Mouse (Mus musculus): Measurements from ENCODE around the gene Kmt2c. TPM values are rescaled to one million over a fixed set of nuclear protein-coding genes. Genes with fewer than 3 reads are reported as not detected.
"Not testable (repeated sequence)": the region's sequence is repeated elsewhere in the genome, so short reads cannot be mapped to it uniquely, and the experiment has no call there.

Kmt2c gene
- polyA plus RNA-seq, 1 experiment from 2014 or later = 7.0 TPM

DNA sequence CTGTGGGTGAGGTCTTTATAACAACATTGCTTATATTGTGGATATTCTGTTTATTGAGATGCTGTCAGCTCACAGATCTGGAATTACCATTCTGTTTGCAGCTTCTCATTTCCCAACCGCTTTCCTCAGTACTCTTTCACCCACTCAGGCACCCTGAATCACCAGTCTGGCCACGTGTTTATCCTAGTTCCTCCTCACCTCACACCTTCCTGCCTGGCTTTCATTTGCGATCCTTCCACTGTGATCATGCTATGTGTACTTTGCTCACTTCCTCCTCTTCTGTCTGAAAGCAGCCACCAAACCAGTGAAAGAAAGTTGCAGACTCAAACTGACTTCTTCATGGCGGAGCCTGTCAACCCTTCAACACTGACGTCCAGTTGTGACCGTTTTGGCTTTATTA lies 255.5 kb downstream of the Kmt2c start:
- no peak overlapping the region for H3K9ac ChIP-seq (ENCODE audit: low read depth, low read length)
- no peaks in the 10 kb centered on the region for H3K9me3 ChIP-seq (ENCODE audit: control insufficient read depth)
- no peak overlapping the region for H3K4me2 ChIP-seq (replicated peaks; ENCODE audit: low read depth)
- 0 out of 2 replicates have a peak overlapping the region, but pooled peaks have one; percentile 7 for H3K27ac ChIP-seq (ENCODE audit: low read depth, low read length)
- ATAC-seq = peak; percentile 85
- H3K27me3 ChIP-seq (replicated peaks; ENCODE audit: control insufficient read depth, insufficient read depth, low read length) = no peaks in the 10 kb centered on the region
- 0 out of 2 replicates have a peak, but pooled peaks cover 4% of the 10 kb centered on the region for H3K36me3 ChIP-seq (ENCODE audit: control insufficient read depth, insufficient read depth)
- H3K4me3 ChIP-seq (ENCODE audit: low read depth, low read length) = no peak overlapping the region
- TF ChIP-seq CTCF (IDR thresholded peaks at IDR 0.05; ENCODE audit: low read depth) = no peak
- H3K4me1 ChIP-seq (replicated peaks; ENCODE audit: control insufficient read depth, insufficient read depth, low read length) = no peaks in the 10 kb centered on the region
- whole genome bisulfite sequencing = 59% methylated on average over 6 of the region's 6 CpGs

DNA sequence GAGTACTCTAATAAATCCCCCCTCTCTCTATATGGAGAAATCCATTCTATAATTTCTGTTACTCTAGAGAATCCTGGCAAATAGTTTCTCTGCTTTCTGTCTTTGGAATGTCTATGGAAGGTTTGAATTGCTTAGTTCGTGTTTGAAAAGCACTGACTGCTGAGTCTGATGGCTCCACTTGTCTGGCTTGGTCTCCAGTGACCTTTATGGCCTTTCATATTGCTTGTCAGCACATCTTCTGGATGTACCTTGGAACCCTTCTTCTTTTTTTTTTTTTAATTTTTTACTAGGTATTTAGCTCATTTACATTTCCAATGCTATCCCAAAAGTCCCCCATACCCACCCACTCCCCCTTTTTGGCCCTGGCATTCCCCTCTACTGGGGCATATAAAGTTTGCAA lies 274.2 kb downstream of the Kmt2c start:
- not testable (repeated sequence) for H3K27ac ChIP-seq (ENCODE audit: low read depth, low read length); H3K4me3 ChIP-seq (ENCODE audit: low read depth, low read length); H3K27me3 ChIP-seq (replicated peaks; ENCODE audit: control insufficient read depth, insufficient read depth, low read length); ATAC-seq; H3K9me3 ChIP-seq (ENCODE audit: control insufficient read depth); H3K4me1 ChIP-seq (replicated peaks; ENCODE audit: control insufficient read depth, insufficient read depth, low read length); H3K36me3 ChIP-seq (ENCODE audit: control insufficient read depth, insufficient read depth); H3K9ac ChIP-seq (ENCODE audit: low read depth, low read length)
- WGBS = 68% methylated on average over 1 of the region's 1 CpGs
- H3K4me2 ChIP-seq (replicated peaks; ENCODE audit: low read depth) = peak overlapping the region; percentile 74; the same call in 1 of the 2 replicates

DNA sequence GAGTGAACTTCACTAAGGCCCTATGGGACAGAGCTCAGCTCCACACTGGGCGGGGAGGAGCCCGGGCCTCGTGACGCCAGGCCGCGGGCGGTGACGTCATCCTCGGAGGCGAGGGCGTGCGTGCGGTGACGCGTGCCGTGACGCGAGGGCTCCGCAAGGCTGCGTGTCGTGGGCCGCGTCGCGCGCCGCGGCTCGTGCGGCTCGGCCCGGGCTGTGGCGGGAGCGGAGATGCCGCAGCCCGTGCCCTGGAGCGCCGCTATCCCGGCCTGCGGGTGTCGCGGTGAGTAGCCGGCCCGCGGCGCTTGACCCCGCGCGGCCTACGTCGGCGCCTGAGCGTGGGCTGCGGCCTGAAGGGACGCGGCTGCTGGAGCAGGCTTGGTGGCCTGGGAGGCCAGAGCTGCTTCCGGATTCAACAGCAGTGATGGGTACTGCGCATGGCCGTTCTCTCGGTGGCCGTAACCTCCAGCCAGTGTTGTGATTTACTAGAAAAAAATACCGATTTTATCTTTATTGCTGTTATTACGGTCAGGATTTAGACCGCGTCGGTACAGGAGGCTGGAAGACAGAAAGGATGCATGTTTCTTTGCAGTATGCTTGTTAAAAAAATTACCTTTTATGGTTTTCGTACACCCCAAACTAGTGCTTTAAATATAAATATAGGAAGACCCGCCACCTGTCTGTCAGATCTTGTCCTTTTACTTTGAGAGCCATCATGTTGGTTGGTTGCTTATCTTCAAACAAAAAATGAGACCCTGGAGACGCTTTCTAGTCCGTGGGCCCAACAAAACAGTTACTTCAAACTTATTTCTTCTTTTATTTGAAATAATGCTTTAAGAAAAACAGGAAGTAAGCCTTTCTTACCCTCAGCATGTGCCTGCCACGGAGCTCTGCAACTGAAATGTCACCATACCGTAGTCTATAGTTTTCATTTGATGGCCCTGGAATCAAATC lies 275.6 kb downstream of the Kmt2c start, which contains the start of gene E130116L18Rik:
Gene E130116L18Rik, minus strand, starts transcription at position 402 of the 951 bp plus-strand sequence.
- Histone ChIP-seq H3K27me3 (replicated peaks; ENCODE audit: control insufficient read depth, insufficient read depth, low read length) (no peaks in the 10 kb centered on the region), H3K27ac (ENCODE audit: low read depth, low read length) (peak within 1 kb of the TSS; percentile 91), H3K4me3 (ENCODE audit: low read depth, low read length) (peak within 1 kb of the TSS; percentile 64), H3K36me3 (ENCODE audit: control insufficient read depth, insufficient read depth) (no peaks in the 10 kb centered on the region), H3K4me1 (replicated peaks; ENCODE audit: control insufficient read depth, insufficient read depth, low read length) (no peaks in the 10 kb centered on the region), H3K4me2 (replicated peaks; ENCODE audit: low read depth) (peak within 1 kb of the TSS; percentile 74), H3K9me3 (ENCODE audit: control insufficient read depth) (no peaks in the 10 kb centered on the region), H3K9ac (ENCODE audit: low read depth, low read length) (peak within 1 kb of the TSS; percentile 83)
- ATAC-seq = peak; percentile 96
- TF ChIP-seq CTCF (IDR thresholded peaks at IDR 0.05; ENCODE audit: low read depth) = no peak; the same call in 1 of the 2 replicates
- WGBS = 1% methylated on average over 72 of the region's 72 CpGs

Other genes starting within 250 kb of the Kmt2c start
- gene Cct8l1, start 17.3 kb upstream of the Kmt2c start, polyA plus RNA-seq (2015; fragmentation: Nextera tagmentation; extraction: Ambion mirVana) = 0.09 and 0.26 TPM in 2 replicates
- gene Xrcc2, start 207.0 kb upstream of the Kmt2c start, polyA plus RNA-seq (2015; fragmentation: Nextera tagmentation; extraction: Ambion mirVana) = 1.2 and 1.6 TPM in 2 replicates